Mouse (Mus musculus): ENCODE measurements around the gene Castor1. TPM values are rescaled to one million over a fixed set of nuclear protein-coding genes. Genes with fewer than 3 reads are reported as not detected.
A peak's percentile ranks its signal among the peaks of the same experiment; 100 is the strongest.

Gene Castor1
- total and polyA plus RNA-seq, 3 experiments = 4.5 to 8.4 (median 8.2) TPM

DNA sequence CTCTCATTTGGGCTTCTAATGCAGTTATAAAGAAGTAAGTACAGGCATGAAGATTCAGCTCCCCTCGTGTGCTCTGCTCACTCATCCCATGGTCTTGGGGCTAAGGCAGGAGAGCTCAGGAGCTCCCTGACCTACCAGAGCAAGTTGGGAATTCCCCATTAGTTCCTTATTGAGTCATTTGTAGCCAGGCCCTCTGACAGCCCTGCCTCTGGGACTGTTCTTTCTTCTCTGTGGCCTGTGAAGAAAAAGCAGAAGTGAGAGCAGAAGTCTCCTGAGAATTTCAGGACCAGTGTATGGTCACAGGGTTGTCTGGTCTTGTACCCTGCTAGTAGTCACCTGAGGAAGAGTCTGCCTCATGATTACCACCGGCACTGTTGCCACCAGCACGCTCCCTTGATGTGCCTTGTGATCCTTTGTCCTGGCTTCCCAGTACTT, 22.4 kb upstream of the Castor1 start:
- no peak for TF ChIP-seq TAL1 (conservative IDR thresholded peaks at IDR 0.05; ENCODE audit: low read depth, low read length)
- no peak for TF ChIP-seq CTCF (IDR thresholded peaks at IDR 0.05; ENCODE audit: low read depth, low read length)
- TF ChIP-seq GATA2 (IDR thresholded peaks at IDR 0.05; ENCODE audit: borderline replicate concordance, low read depth, low read length) = no peak
- TF ChIP-seq GATA1 (IDR thresholded peaks at IDR 0.05; ENCODE audit: borderline replicate concordance, low read length) = no peak
- no peak for TF ChIP-seq POLR2AphosphoS5 (IDR thresholded peaks at IDR 0.05; ENCODE audit: insufficient replicate concordance, low read depth, low read length)
- H3K27me3 ChIP-seq (ENCODE audit: insufficient read depth, low read length) = no peaks in the 10 kb centered on the region
- peaks cover 87% of the 10 kb centered on the region for H3K36me3 ChIP-seq (replicated peaks)
- no peak overlapping the region for H3K4me3 ChIP-seq (ENCODE audit: low read depth, low read length)
- H3K4me1 ChIP-seq (ENCODE audit: insufficient read depth, low read depth, low read length) = peaks cover 23% of the 10 kb centered on the region
- no peaks in the 10 kb centered on the region for H3K9me3 ChIP-seq (replicated peaks)
- peak; percentile 34; the same call in 1 of the 2 replicates for ATAC-seq (ENCODE audit: extremely low read depth, insufficient number of reproducible peaks, low FRiP score, poor library complexity, severe bottlenecking)
- no peak for DNase-seq (ENCODE audit: low spot score)

DNA sequence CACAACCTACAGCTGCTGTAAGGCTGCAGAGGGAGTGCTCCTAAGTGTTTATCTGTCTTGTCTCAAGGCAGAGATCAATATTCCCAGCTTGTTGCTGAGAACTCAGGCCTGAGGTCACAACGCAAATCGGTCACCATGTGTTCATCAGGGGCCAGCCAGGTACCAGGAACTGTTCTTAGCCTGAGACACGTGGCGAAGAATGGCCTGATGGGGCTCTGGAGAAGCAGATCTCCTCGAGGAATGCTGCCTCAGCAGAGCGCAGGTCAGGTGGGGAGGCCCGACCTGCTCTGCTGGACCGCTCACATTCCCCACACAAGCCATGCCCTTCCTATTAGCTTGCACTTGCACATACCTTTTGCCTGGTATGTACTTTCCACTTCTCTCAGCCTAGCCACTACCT, 21.4 kb upstream of the Castor1 start:
- Histone ChIP-seq H3K9me3 (replicated peaks) (no peaks in the 10 kb centered on the region), H3K4me1 (ENCODE audit: insufficient read depth, low read depth, low read length) (peaks cover 16% of the 10 kb centered on the region), H3K4me3 (ENCODE audit: low read depth, low read length) (no peak overlapping the region), H3K36me3 (replicated peaks) (peaks cover 78% of the 10 kb centered on the region), H3K27me3 (ENCODE audit: insufficient read depth, low read length) (no peaks in the 10 kb centered on the region)
- no peak for DNase-seq (ENCODE audit: low spot score)
- no peak for TF ChIP-seq CTCF (IDR thresholded peaks at IDR 0.05; ENCODE audit: low read depth, low read length)
- TF ChIP-seq GATA2 (IDR thresholded peaks at IDR 0.05; ENCODE audit: borderline replicate concordance, low read depth, low read length) = no peak
- TF ChIP-seq TAL1 (conservative IDR thresholded peaks at IDR 0.05; ENCODE audit: low read depth, low read length) = no peak
- TF ChIP-seq GATA1 (IDR thresholded peaks at IDR 0.05; ENCODE audit: borderline replicate concordance, low read length) = no peak
- ATAC-seq (ENCODE audit: extremely low read depth, insufficient number of reproducible peaks, low FRiP score, poor library complexity, severe bottlenecking) = no peak

DNA sequence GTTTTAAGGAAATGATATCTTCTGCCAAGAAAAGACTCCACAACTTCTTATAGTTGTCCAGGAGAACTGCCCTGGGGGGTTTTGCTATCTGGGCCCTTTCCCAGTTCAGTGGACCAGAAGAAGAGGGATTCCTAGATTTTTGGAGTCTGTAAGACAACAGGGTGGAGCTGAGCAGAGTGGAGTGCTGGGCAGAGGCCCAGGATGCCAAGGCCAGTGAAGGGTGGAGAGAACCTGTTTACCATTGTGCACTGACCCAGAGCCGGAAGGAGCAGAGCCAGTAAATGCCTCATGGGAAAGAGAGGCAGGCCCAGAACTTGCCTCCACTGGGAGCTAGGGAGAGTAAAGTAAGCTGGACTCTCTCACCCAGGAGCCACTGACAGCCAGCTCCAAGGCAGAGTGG, 20.3 kb upstream of the Castor1 start:
- H3K36me3 ChIP-seq (replicated peaks) = peaks cover 73% of the 10 kb centered on the region
- no peak for ATAC-seq (ENCODE audit: extremely low read depth, insufficient number of reproducible peaks, low FRiP score, poor library complexity, severe bottlenecking)
- TF ChIP-seq POLR2AphosphoS5 (IDR thresholded peaks at IDR 0.05; ENCODE audit: insufficient replicate concordance, low read depth, low read length) (no peak), CTCF (IDR thresholded peaks at IDR 0.05; ENCODE audit: low read depth, low read length) (no peak), GATA2 (IDR thresholded peaks at IDR 0.05; ENCODE audit: borderline replicate concordance, low read depth, low read length) (no peak), TAL1 (conservative IDR thresholded peaks at IDR 0.05; ENCODE audit: low read depth, low read length) (no peak), GATA1 (IDR thresholded peaks at IDR 0.05; ENCODE audit: borderline replicate concordance, low read length) (no peak)
- H3K4me1 ChIP-seq (ENCODE audit: insufficient read depth, low read depth, low read length) = peaks cover 25% of the 10 kb centered on the region
- H3K27me3 ChIP-seq (ENCODE audit: insufficient read depth, low read length) = no peaks in the 10 kb centered on the region
- H3K4me3 ChIP-seq (ENCODE audit: low read depth, low read length) = no peak overlapping the region
- no peak for DNase-seq (ENCODE audit: low spot score)
- no peaks in the 10 kb centered on the region for H3K9me3 ChIP-seq (replicated peaks)

DNA sequence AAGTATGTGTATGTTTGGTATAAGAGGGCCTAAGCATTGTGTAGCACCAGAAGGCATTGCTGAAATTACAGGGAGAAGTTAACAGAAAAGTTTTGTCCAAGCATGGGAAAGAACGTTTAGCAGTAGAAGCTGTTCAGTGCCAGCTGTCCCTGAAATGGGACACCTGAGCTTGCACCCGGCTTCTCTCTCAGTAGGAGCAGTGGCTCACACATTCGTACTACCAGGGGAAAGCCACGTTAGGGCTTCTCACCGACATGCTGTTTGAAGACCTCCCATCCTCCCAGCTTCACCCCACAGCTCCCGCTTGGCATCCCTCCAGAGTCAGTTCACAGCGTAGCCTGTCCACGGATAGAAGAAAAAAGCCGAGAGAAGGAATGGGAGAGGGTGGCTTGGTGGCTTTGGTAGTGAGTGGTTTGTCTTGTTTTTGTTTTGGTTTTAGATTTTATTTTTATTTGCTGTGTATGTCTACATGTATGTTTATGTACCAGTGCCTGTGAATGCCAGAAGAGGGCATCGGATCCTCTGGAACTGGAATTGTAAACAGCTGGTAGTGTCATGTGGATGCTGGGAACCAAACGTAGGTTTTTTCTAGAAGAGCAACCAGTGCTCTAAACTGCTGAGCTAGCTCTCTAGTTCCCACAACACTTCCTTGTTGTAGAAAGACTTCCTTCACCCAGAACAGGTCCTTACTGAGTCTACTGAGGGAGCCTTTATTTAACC, 15.9 kb upstream of the Castor1 start:
- peaks cover 57% of the 10 kb centered on the region for H3K36me3 ChIP-seq (replicated peaks)
- DNase-seq (ENCODE audit: low spot score) = no peak
- H3K27me3 ChIP-seq (ENCODE audit: insufficient read depth, low read length) = no peaks in the 10 kb centered on the region
- no peak for TF ChIP-seq POLR2AphosphoS5 (IDR thresholded peaks at IDR 0.05; ENCODE audit: insufficient replicate concordance, low read depth, low read length)
- TF ChIP-seq GATA2 (IDR thresholded peaks at IDR 0.05; ENCODE audit: borderline replicate concordance, low read depth, low read length) = no peak
- TF ChIP-seq GATA1 (IDR thresholded peaks at IDR 0.05; ENCODE audit: borderline replicate concordance, low read length) = no peak
- no peak for TF ChIP-seq TAL1 (conservative IDR thresholded peaks at IDR 0.05; ENCODE audit: low read depth, low read length)
- TF ChIP-seq CTCF (IDR thresholded peaks at IDR 0.05; ENCODE audit: low read depth, low read length) = no peak
- no peaks in the 10 kb centered on the region for H3K9me3 ChIP-seq (replicated peaks)
- H3K4me3 ChIP-seq (ENCODE audit: low read depth, low read length) = no peak overlapping the region
- no peak for ATAC-seq (ENCODE audit: extremely low read depth, insufficient number of reproducible peaks, low FRiP score, poor library complexity, severe bottlenecking)
- H3K4me1 ChIP-seq (ENCODE audit: insufficient read depth, low read depth, low read length) = peaks cover 55% of the 10 kb centered on the region

DNA sequence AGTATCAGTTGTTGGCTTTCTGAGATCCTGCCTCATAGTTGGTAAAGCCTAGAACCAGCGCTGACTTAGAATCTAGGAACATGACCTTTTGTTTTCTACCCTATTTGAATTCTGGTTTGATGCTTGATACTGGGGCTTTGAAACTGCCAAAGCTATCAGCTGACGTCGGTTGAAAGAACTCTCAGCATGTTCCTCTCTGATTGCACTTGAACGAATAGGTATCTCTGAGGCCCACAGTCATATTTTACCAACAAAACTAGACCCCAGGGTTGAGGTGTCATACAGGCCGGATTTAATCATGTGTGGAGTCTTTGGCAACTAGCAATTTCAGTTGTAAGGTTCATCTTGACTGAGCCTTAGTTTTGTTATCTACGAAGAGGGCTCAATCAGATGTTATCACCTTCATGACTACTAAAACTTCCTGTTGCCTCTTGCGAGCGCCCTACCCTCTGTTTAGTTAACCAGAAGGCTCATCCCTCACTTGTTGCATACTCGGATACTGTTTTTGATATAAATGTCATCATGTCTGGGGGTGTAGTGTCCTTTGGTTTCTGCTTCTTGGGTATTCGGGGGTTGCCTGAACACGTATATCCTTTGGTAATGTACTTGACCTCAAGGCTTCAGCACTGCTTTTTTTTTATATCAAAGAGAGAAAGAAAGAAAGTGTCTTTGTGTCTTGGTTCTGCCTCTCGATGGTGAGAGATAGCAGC, 14.9 kb upstream of the Castor1 start:
- Histone ChIP-seq H3K36me3 (replicated peaks) (peaks cover 57% of the 10 kb centered on the region), H3K4me3 (ENCODE audit: low read depth, low read length) (no peak overlapping the region; the same call in 1 of the 2 replicates), H3K9me3 (replicated peaks) (no peaks in the 10 kb centered on the region), H3K4me1 (ENCODE audit: insufficient read depth, low read depth, low read length) (peaks cover 56% of the 10 kb centered on the region), H3K27me3 (ENCODE audit: insufficient read depth, low read length) (no peaks in the 10 kb centered on the region)
- DNase-seq (ENCODE audit: low spot score) = no peak
- ATAC-seq (ENCODE audit: extremely low read depth, insufficient number of reproducible peaks, low FRiP score, poor library complexity, severe bottlenecking) = peak; percentile 41; the same call in 1 of the 2 replicates
- TF ChIP-seq GATA1 (IDR thresholded peaks at IDR 0.05; ENCODE audit: borderline replicate concordance, low read length) = no peak
- no peak for TF ChIP-seq TAL1 (conservative IDR thresholded peaks at IDR 0.05; ENCODE audit: low read depth, low read length)
- no peak for TF ChIP-seq CTCF (IDR thresholded peaks at IDR 0.05; ENCODE audit: low read depth, low read length)
- no peak for TF ChIP-seq POLR2AphosphoS5 (IDR thresholded peaks at IDR 0.05; ENCODE audit: insufficient replicate concordance, low read depth, low read length)
- no peak for TF ChIP-seq GATA2 (IDR thresholded peaks at IDR 0.05; ENCODE audit: borderline replicate concordance, low read depth, low read length)

DNA sequence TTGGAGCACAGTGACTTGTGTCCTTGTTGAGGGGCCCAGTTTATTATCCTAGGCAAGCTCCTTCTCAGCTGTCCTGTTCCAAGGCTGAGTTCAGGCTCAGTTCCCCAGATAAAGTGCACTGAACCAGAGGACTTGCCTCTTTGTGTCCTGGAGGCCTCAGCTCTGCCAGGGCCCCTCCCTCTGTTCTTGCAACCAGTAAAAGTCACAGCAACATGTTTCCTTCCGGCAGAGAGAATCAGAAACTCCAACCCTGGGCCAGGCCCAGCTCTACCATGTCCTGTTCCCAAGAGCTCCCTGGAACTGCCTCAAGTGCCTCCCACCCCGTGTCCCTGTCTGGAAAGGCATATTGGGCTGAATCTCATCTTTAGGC, 14.3 kb upstream of the Castor1 start:
- DNase-seq (ENCODE audit: low spot score) (no peak), ATAC-seq (ENCODE audit: extremely low read depth, insufficient number of reproducible peaks, low FRiP score, poor library complexity, severe bottlenecking) (peak; percentile 63)
- peaks cover 56% of the 10 kb centered on the region for H3K4me1 ChIP-seq (ENCODE audit: insufficient read depth, low read depth, low read length)
- H3K9me3 ChIP-seq (replicated peaks) = no peaks in the 10 kb centered on the region
- TF ChIP-seq POLR2AphosphoS5 (IDR thresholded peaks at IDR 0.05; ENCODE audit: insufficient replicate concordance, low read depth, low read length) = no peak
- TF ChIP-seq GATA2 (IDR thresholded peaks at IDR 0.05; ENCODE audit: borderline replicate concordance, low read depth, low read length) = no peak
- no peak for TF ChIP-seq GATA1 (IDR thresholded peaks at IDR 0.05; ENCODE audit: borderline replicate concordance, low read length)
- TF ChIP-seq CTCF (IDR thresholded peaks at IDR 0.05; ENCODE audit: low read depth, low read length) = no peak
- TF ChIP-seq TAL1 (conservative IDR thresholded peaks at IDR 0.05; ENCODE audit: low read depth, low read length) = no peak
- H3K36me3 ChIP-seq (replicated peaks) = peaks cover 60% of the 10 kb centered on the region
- no peak overlapping the region; the same call in 1 of the 2 replicates for H3K4me3 ChIP-seq (ENCODE audit: low read depth, low read length)
- no peaks in the 10 kb centered on the region for H3K27me3 ChIP-seq (ENCODE audit: insufficient read depth, low read length)

Measured in G1E (cell line).